Mouse (Mus musculus) c-Kit-positive CD71-negative TER-119-negative erythroid progenitor cells, embryonic 14.5 days (primary cell): Measurements from ENCODE around the gene Psmd11.

ENCODE experiments used
- DNase-seq: peaks from one replicate; pipeline ENCODE4 v3.0.0-alpha.2; 2013; ENCODE audit warnings: low read depth

Gene Psmd11

DNA sequence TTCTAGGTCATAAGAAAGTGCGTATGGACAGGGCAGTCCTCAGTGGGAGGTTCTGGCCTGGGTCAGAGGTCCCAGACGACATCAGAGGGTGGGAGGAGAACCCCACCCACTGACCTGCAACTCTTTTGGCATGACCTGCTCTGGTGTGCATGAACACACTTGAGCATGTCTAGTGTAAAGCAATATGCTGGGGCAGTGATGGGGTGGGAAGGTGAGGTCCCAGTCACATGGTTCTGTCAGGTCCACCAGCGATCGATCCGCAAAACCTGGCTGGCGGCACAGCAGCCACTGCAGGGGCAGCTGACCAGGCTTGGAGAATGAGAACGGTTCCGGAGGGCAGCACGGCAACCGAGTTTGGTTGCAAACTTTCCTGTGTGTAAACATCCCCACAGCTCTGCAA, 53.9 kb downstream of the Psmd11 start:
- DNase-seq = no peak

- DNase-seq = no peak
These were observed 54.5 kb downstream of the Psmd11 start for GRCm38 (mm10) chr11:80482921-80483320.

DNA sequence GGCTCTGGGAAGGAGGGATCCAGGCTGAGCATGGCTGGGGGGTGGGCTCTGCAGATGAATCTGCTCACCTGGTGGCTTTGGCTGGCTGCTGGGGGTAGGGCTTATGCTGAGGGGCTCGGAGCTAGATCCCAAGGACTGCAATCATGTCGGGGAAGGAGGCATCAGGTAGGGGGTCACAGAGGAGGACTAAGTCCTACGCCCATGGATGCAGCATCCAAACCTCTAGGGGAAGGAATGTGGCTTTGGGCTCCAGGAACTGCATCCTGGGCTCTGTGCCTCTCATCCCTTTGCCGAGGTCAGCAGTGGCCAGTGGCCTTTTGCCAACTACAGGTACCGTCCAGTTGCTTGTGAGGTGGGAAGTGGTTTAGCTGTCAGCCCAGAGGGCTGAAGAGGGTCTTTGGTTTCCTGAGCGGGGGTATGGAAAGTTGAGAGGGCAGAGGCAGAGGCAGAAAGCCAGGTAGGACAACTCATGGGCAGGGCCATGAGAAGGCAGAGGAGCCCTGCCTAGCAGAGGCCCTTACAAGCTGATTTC, 55.2 kb downstream of the Psmd11 start:
- DNase-seq = no peak

- no peak for DNase-seq
These were observed 55.9 kb downstream of the Psmd11 start for GRCm38 (mm10) chr11:80484191-80484791.

- DNase-seq = no peak
These were observed 56.7 kb downstream of the Psmd11 start for GRCm38 (mm10) chr11:80485120-80485551.

GRCm38 (mm10) chr11:80485622-80486206, 57.3 kb downstream of the Psmd11 start:
- no peak for DNase-seq

DNA sequence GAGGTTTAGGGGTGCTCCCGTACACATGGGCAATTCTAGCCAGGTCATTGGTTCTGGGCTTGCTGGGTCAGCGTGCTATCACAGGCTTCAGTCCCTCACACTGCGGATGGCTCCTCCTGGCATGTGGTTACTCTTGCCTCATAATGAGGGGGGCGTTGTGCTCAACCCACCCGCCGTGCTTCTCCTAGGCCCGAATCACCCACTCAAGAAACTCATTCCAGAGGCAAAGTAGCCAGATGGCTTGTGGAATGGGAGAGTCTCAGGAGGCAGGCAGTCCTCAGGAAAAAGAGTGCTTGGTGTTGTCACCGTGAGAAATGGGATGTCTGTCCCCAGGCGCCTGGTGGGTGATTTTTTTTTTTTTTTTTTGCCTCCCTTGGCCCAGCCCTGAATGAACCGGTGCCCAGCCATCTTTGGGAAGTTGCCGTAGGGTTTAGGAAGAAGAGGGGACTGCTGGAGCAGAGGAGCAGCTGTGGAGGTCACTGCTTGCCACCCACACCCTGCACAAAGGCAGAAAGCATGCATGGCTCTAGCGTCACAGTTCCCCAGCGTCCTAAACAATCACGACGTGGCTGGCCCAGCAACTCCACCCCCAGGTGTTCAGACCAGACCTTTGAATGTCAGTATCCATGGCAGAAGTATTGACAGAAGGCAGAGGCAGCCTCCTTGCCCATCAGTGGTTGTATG, 59.6 kb downstream of the Psmd11 start:
- DNase-seq = no peak

DNA sequence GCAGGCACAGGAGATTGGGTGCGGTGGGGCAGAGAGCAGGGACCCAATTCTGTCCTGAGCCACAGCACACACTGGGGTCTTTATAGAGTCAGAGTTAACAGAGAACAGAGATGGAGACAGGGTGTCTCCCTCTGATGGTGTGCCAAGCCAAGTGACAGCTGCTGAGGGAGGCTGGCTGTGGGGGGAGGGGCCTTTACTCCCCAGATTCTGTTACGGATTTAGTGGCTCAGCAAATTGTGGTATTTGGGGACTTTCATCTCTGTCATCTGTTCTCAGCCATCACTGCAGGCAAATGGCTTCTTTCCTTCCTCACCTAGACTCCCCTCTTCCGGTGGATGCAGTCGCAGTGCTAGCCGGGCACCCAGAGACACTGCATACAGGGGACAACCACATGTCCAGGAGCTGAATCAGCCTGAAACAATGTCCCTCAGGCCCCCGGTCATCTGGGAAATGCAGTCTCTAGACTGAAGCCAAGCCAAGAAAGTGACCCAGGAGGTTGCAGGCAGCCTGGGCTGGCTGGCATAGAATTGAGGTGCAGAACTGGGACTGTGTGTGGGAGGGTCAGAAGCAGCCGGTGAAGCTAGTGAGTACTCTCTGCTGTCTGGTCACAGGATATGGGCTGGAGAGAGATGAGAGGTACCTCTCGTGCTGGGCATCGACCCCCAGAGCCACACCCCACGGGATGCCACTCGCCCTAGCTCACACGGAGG, 60.9 kb downstream of the Psmd11 start:
- no peak for DNase-seq

DNA sequence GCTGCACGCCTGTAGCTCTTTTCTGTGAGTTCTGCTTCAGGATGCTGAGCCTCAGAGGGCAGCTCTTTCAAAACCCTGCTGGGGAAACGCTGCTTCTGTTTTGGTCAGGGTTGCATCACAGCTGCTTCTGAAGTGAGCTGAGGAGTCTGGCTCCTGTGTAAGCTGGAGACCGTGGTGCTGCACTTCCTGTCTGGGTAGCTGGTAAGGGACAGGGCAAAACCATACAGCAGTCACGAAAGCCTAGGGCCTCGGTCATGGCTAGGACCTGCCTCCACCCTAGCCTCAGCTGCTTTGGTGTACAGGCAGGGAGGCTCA, 61.4 kb downstream of the Psmd11 start:
- no peak for DNase-seq

- DNase-seq = no peak
These were observed 62.4 kb downstream of the Psmd11 start for GRCm38 (mm10) chr11:80490831-80491230.

DNA sequence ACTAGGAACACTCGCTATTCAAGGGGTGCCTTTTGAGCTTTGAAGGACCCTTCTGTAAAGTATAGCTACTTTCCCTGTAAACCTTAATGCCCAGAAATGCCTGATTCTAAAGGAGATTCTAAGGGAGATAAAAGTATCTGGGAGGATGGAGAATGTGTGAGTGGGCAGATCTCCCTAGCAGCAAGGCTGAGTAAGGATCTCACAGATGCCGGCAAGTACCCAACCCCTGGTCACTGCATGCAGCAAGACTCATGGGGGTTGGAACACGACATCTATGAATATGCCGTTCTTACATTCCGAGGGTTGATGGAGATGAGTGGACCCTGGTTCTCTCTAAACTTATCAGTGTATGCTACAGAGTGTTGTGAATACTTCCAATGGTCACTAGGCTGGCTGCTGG, 64.8 kb downstream of the Psmd11 start:
- no peak for DNase-seq

DNA sequence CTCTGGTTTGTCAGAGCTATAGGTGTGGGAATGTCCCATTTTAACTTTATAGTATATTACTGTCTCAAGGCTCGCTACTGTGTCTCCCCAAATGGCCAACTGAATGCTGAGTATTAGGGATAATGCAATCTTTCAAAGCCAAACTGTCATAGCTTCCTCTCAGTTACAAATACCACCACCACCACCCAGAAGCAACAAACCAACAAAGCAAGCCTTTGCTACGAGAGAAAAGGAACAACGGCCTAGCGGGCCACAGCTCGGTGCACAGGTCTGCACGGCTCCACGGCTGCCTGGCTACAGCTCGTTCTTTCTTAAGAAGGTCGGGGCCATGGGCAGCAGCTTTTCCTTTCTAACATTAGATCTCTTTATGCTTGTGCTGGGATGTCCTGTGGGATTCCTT, 66.4 kb downstream of the Psmd11 start:
- DNase-seq = no peak

DNA sequence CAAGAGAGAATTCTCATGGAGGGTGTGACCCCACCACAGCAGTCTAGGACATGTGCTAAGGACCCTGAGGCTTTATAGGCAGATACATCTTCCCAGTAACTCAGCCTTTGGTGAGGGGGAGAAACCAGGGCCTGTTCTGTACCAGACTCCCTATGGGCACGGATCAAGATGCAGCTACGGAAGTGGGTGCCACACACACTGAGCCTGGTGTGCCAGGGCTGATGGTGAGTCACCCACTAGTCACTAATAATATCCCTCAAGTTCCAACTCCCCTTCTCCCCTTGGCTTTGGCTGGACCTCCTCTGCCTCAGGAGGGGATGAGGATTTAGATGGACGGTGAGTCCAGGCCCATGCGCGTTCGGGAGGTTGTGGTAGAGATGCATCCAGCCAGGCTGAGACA, 67.6 kb downstream of the Psmd11 start:
- DNase-seq = no peak

DNA sequence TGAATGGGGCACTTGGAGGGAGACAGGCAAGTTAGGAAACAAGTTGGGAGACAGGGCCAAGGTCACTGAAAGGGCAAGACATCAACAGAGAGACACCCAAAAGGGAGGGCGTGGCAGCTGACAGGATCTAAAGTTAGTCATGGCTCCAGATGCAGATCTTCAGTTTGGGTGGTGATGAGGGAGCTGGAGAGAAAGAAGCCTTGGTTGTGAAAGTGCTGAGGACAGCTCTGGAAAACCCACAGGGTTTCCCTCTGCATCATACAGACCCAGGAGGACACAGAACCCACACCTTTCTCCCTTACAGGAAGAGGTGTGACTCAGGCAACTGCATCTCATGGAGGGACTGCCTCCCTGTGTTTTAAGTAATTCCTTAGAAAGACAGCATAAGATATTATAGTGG, 68.2 kb downstream of the Psmd11 start:
- no peak for DNase-seq

DNA sequence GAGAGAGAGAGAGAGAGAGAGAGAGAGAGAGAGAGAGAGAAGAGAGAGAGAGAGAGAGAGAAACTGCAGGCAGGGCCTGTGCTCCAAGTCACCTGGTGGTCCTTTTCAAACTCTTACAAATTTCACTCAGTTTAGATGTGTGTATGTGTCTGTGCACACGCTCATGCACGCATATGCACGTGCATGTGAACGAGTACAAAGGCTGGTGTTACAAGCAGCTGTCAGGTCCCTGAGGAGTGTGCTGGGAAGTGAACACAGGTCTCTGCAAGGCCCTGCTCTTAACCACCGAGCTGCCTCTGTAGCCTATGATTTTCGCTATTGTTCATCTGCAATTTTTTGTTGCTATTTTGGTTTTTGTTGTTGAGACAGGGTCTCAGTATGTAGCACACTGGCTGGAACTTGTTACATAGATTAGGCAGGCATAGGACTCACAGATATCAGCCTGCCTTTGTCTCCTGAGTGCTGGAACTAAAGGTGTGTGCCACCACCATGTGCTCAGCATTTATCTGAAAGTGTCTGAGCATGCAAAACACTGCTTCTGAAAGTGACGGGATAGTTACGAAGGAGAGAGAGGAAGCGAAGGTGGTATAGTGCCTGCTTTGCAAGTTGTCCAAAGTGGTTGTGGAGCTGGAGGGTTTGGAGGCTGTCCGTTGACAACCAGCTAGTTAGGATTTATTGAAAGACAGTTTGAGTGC, 69.0 kb downstream of the Psmd11 start:
- no peak for DNase-seq

DNA sequence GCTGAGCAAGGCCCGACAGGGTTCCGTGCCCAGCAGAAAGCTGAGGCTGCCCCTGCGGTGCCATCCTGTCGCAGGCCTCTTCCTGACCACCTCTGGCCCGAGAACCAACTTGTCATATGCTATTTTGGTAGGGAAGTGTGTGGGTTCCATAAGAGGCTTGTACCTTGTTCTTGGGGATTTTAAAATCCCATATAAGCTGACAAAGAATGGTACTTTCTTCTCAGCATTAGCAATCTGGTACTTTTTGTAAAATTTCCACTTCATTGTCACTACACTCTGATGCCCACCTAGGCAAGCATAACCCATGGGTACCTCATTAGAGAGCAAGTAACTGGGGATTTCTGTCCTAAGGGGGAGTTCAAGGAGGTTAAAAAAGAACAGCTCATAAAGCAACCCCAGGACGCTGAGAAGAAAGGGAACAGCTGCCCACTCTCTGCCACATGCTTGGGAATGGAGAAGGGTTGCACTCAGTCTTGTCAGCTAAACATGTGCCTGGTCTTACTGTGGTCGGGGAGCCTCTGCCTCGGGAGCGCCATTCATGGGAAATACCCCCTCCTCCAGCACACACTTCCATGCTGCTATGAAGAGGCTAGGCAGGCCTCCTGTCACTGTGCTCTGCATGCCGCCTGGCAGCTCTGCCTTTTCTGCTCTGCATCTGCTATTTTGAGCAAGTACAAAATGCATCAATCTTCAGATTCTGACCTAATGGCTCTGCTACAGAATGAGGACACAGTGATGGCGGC, 70.1 kb downstream of the Psmd11 start:
- no peak for DNase-seq

DNA sequence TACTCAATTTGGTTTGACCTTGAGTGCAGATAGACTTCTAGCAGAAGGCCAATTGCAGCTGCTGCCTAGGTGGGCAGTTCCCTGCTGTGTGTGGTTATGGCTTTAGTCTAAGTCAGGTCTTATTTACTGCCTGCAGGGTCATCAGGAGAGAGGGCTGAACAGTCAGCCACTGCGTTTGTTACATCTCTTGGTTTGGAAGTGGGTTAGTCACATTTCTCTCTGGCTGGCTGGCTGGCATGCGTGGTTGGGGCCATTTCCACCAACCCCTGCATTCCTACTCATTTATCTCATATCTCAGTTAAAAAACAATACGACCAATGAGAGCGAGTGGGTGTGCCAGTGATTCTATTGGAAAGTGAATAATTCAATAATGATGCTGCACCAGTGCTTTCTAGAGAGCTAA, 71.1 kb downstream of the Psmd11 start:
- DNase-seq = no peak

- no peak for DNase-seq
These were observed 74.9 kb downstream of the Psmd11 start for GRCm38 (mm10) chr11:80503281-80503680.

- no peak for DNase-seq
These were observed 75.5 kb downstream of the Psmd11 start for GRCm38 (mm10) chr11:80503726-80504452.

DNA sequence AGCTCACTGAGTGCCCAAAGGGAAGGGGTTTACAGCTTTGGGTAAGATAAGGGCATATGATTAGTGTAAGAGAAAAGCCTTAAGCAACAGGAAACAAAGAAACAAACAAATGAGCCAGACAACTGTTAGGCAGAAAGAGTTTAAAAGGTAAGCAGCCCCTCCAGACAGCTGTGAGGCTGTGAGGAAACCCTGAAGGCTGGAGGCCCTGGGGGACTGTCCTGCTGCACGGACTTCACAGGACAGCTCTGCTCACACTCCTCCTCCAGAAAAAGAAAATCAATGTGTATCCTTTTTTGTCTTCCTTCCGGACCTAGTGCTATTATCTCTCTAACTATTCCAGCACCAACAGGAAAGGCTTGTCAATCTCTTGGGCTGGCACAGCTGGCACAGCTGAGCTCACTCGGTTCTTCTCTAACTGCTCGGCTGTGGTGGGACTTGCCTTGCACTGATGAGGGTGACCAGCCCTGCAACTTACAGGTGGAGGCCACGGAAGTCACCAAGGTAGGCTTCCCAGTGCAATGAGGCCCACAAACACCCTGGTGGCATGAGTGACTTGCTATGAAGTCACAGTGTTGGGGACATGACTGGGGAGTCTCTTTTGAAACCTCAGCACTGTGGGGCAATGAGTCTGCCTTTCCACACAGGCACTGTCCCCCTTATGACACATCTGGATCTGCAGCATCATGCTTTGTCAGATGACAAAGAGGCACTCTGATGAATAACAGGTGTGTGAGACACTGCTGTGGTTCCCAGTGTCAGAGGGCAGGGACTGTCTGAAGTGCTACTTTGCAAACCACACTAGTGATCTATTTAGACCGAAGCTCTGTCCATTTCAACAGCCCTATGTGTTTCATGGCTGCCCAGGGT, 76.3 kb downstream of the Psmd11 start:
- no peak for DNase-seq
